Mouse (Mus musculus): ENCODE measurements around the gene Chrne.

DNA sequence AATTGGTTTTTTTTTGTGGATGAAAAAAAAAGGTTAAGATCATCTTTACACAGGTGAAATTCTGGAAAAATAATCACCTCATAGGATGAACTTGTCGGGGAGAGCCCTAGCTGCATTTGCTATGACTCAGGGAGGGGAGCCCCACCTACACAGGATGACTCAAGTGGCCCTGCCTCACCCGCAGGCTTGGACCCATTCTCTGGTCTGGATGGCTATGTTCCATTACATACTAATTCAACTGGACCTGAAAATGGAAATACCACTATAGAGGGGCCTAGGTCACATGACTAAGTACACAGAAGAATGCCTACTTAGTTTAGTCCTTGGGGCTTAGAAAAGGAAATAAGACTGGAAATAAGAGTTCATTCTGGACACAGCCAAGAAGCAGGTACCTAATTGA lies 32.4 kb upstream of the Chrne start:
- TF ChIP-seq CTCF (IDR thresholded peaks at IDR 0.05; ENCODE audit: low read depth), result no peak
- TF ChIP-seq EP300 (optimal IDR thresholded peaks at IDR 0.05), result no peak

Measured in stomach, postnatal 0 days (tissue).